Mouse (Mus musculus) thymus, adult 2 months (tissue): ENCODE results near the gene Gtf2ird1. TPM values are rescaled to one million over a fixed set of nuclear protein-coding genes. Genes with fewer than 3 reads are reported as not detected.
A peak's percentile ranks its signal among the peaks of the same experiment; 100 is the strongest.

Experiments used
- DNase-seq: peaks from one replicate; pipeline ENCODE4 v3.0.0; 2021
- H3K27ac ChIP-seq: fragments of 200-500 bp; 2 replicates; pipeline ENCODE4 v1.5.1; 2012; ENCODE audit warnings: low read length, control low read depth; ENCODE audit not compliant: control insufficient read depth, insufficient read depth
- H3K27me3 ChIP-seq: fragments of 200-500 bp; 2 replicates; pipeline ENCODE4 v1.6.1; 2012; ENCODE audit warnings: mild to moderate bottlenecking, low read length, moderate library complexity, mixed read lengths; ENCODE audit not compliant: control insufficient read depth, insufficient read depth
- H3K36me3 ChIP-seq: fragments of 200-500 bp; 2 replicates; pipeline ENCODE4 v1.6.1; 2012; ENCODE audit warnings: mild to moderate bottlenecking, low read length, moderate library complexity; ENCODE audit not compliant: control insufficient read depth, insufficient read depth
- H3K4me1 ChIP-seq: fragments of 200-500 bp; replicated peaks from 2 replicates; pipeline ENCODE4 v1.6.1; 2012; ENCODE audit warnings: low read length; ENCODE audit not compliant: control insufficient read depth, insufficient read depth
- H3K4me3 ChIP-seq: fragments of 200-500 bp; 2 replicates; pipeline ENCODE4 v1.5.1; 2012; ENCODE audit warnings: mild to moderate bottlenecking, low read length, control low read depth, moderate library complexity; ENCODE audit not compliant: control insufficient read depth, insufficient read depth
- CTCF ChIP-seq: fragments of 200-500 bp; IDR thresholded peaks from 2 replicates; pipeline ENCODE4 v1.5.1; 2012; ENCODE audit warnings: mild to moderate bottlenecking, control low read depth, low read length, moderate library complexity, borderline replicate concordance; ENCODE audit not compliant: control insufficient read depth, poor library complexity, insufficient read depth; ENCODE audit errors: extremely low read depth
- POLR2A ChIP-seq: fragments of 200-500 bp; IDR thresholded peaks from 2 replicates; pipeline ENCODE4 v1.6.1; 2012; ENCODE audit warnings: mild to moderate bottlenecking, low read length, control low read depth, moderate library complexity; ENCODE audit not compliant: control insufficient read depth, poor library complexity, insufficient read depth; ENCODE audit errors: extremely low read depth
- WGBS: fragments of 180-500 bp; shearing (Covaris S2); methylation state at CpG from one replicate; pipeline ENCODE4 v1.1.7; 2018; 5-methylcytosine and 5-hydroxymethylcytosine counted together
- polyA plus RNA-seq: library from polyadenylated mRNA; depleted of rRNA; stranded (reverse); fragments of >200 nt; gene quantifications from 2 replicates; pipeline ENCODE4 v1.2.3, GENCODE M21; 2012

The Gtf2ird1 gene
- polyA plus RNA-seq, 1 experiment, result 75.6 TPM

DNA sequence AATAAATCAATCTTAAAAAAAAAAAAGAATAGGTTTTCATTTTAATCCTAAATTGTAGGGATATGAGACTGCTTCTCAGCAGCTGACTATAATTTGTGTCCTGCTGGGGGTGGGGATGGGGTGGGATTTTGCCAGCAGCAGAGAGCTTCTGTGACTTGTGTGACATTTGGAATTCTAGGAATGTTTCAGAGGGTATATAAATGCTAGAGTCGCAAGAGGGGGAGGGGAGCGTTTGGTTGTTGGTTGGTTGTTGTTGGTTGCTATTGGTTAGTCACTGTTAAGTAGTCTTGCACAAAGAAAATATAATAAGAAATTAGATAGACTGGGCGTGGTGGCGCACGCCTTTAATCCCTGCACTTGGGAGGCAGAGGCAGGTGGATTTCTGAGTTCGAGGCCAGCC lies 137.6 kb downstream of the Gtf2ird1 start:
- H3K27ac ChIP-seq, result no peak overlapping the region
- H3K4me3 ChIP-seq, result no peak overlapping the region
- DNase-seq, result no peak
- peaks cover 7% of the 10 kb centered on the region for H3K4me1 ChIP-seq
- no peaks in the 10 kb centered on the region for H3K36me3 ChIP-seq
- no peaks in the 10 kb centered on the region for H3K27me3 ChIP-seq
- no peak for TF ChIP-seq CTCF
- no peak for TF ChIP-seq POLR2A
- WGBS, result 97% methylated on average over 6 of the region's 6 CpGs

DNA sequence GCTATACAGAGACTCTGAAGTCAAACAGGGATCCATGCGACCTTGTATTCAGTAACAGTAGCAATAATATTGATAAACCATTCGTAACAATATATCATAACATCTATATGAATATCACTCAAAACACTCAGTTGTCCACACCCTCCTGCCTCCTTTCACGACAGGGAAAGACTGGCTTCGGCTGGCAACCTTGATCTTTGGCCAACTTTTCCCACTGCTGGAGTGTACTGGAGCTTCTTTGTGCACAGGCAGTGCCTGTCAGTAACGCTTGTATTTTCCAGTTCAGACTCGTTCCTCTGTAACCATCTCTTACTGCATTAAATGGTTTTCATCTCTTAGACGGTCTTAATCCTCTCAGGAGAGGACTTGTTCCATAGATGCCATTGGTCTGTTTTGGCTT lies 139.8 kb downstream of the Gtf2ird1 start:
- no peaks in the 10 kb centered on the region for H3K36me3 ChIP-seq
- 94% methylated on average over 7 of the region's 7 CpGs for WGBS
- no peak overlapping the region for H3K4me3 ChIP-seq
- no peak overlapping the region for H3K27ac ChIP-seq
- no peaks in the 10 kb centered on the region for H3K27me3 ChIP-seq
- no peak for TF ChIP-seq POLR2A
- TF ChIP-seq CTCF, result no peak
- no peak for DNase-seq
- peaks cover 17% of the 10 kb centered on the region for H3K4me1 ChIP-seq

DNA sequence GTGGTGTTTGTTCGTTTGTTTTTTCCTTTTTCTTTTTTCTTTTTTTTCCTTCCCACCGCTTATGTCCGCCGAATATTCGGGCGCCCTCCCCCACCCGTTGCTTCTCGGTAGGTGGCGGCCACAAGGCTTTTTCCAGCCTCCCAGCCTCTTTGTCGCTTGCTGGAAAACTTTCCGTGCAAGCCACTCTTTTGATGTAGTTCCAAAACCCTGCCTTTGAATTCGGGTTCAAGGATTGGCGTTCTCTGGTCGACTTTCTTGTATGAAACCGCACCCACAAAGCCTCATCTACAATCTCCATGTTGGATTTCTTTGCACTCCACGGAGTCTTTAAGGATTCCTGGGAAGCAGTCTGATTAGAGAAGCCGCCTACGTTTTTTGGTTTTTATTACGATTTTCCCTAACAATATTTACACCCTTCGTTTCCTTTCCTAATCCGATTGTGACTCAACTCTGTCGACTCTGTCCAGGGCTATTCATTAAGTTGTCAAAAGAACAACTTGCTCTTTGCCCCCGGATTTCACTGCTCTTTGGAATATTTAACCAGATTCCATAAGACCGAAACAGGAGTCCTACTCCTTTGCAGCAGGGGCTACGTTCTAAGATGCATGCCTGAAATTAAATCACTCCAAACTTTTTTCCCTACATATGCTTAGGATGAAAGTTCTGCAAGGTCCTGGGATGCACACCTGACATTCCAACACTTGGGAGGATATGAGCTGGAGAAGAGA lies 140.7 kb downstream of the Gtf2ird1 start:
- Histone ChIP-seq H3K36me3 (0 out of 2 replicates have a peak, but pooled peaks cover 3% of the 10 kb centered on the region), H3K27ac (no peak overlapping the region), H3K27me3 (no peaks in the 10 kb centered on the region), H3K4me3 (0 out of 2 replicates have a peak overlapping the region, but pooled peaks have one; percentile 5), H3K4me1 (peaks cover 20% of the 10 kb centered on the region)
- peak; percentile 19 for DNase-seq
- TF ChIP-seq POLR2A, result no peak
- no peak for TF ChIP-seq CTCF
- WGBS, result 21% methylated on average over 25 of the region's 25 CpGs

DNA sequence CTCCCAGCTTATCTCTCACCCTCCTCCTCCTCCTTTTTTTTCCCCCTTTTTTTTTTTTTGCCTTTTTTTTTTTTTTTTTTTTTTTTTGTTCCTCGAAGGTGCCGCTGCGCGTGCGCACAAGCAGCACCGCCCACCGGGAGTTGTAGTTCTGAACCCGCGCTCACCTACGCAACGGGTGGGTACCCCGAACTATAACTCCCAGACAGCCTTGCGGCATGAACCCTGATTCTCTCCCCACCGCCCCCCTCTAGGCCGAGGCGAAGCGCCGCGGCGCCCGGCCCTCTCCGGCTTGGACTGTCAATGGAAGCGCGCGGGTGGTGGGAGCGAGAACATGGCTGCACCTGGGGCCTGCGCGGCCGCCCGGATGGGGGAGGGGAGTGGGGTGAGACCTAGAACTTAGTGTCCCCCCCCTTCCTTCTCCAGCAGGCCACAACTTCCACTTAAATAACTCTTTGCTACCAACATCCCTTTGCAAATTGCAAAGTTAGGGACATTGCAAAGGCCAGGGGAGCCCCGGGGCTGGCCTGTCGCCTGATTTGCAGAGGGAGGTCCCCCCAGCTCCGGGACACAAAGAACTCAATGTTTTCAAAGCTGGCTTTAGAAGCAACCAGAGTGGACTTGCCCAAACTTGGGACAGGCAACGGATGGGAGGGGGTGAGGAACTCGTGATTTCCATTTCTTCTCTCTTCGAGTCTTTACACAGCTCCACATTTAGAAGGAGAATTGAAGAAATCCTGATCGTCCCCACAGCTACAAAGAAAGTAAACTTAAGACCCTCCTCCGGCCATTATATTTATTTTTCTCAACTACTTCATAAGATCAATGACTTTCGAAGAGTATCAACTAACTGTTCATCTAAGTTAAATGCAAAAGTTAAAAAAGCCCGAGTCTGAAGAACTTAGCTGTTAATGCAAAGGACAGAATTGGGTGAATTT lies 141.6 kb downstream of the Gtf2ird1 start, which contains the start of gene Gtf2i:
Gene Gtf2i (minus strand): TSS at position 73 of the 935 bp plus-strand sequence.
- Histone ChIP-seq H3K4me1 (peaks cover 20% of the 10 kb centered on the region), H3K4me3 (peak within 1 kb of the TSS; percentile 79), H3K27ac (peak within 1 kb of the TSS; percentile 88), H3K36me3 (0 out of 2 replicates have a peak, but pooled peaks cover 3% of the 10 kb centered on the region), H3K27me3 (no peaks in the 10 kb centered on the region)
- under 1% methylated on average over 40 of the region's 40 CpGs for WGBS
- DNase-seq, result peak; percentile 94
- TF ChIP-seq POLR2A (peak; percentile 63; the same call in 1 of the 2 replicates), CTCF (no peak)

DNA sequence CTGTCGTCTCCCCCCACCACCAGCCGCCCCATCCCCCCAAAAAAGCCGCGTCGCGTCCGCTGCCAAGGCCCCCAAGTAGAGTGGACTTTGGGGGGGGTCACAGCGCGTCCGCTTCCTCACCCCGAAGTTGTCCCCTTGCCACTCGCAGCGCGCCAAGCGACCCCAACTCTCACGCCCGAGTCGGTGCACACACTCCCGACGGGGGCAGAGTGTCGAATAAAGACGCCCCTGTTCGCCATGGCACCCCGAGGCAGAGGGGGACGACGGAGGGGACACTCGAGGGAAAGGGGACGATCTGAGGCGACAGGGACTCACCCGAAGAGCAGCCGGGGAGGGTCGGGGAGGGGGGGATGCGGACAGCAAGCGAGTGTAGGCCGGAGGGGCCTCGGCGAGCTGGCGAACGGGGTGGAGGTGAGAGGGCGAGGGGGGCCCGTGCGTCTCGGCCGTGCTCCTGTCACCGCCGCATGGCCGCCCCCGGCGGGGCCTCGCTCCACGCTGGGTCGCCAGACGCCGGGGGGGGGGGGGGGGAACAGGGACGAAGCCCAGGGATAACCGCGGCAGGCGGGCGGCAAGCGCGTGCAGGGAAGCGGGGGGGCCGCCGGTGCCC lies 142.3 kb downstream of the Gtf2ird1 start:
- Histone ChIP-seq H3K27me3 (no peaks in the 10 kb centered on the region), H3K4me3 (peak overlapping the region; percentile 79), H3K36me3 (0 out of 2 replicates have a peak, but pooled peaks cover 3% of the 10 kb centered on the region), H3K4me1 (peaks cover 20% of the 10 kb centered on the region), H3K27ac (peak overlapping the region; percentile 88)
- 2% methylated on average over 53 of the region's 64 CpGs for WGBS
- DNase-seq, result no peak
- TF ChIP-seq CTCF, result no peak
- 0 out of 2 replicates have a peak, but pooled peaks have one; percentile 13 for TF ChIP-seq POLR2A

DNA sequence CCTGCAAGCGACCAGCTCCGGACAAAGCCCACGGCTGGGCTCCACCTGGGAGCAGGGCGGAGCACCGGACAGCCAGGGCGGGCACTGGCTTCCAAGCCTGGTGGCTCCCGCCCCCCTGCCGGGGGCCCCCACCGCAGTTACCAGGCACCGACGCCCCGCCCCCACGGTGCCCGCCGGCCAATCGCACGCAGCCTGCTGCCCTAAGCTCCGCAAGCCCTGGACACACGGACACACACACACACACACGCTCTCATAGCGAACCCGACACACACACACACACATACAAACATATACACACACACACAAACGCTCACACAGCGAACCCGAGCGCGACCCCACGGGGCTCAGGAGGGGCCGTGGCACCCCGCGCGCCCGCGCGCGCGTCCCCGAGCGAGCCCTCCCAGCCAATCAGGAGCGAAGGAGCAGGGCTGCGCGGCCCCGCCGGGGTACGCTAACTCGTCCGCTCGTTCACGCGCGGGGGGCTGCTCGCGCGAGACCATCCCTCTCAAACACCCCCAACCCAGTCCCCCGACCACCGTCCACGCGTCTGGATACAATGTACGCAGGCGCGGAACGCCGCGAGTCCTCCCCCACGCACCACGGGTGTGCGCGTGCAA lies 143.0 kb downstream of the Gtf2ird1 start:
- peak; percentile 93 for DNase-seq
- Histone ChIP-seq H3K27me3 (no peaks in the 10 kb centered on the region), H3K4me3 (peak overlapping the region; percentile 79), H3K4me1 (peaks cover 20% of the 10 kb centered on the region), H3K36me3 (0 out of 2 replicates have a peak, but pooled peaks cover 3% of the 10 kb centered on the region), H3K27ac (peak overlapping the region; percentile 88)
- WGBS, result under 1% methylated on average over 68 of the region's 68 CpGs
- peak; percentile 54 for TF ChIP-seq POLR2A
- no peak for TF ChIP-seq CTCF
